Mouse (Mus musculus) heart, adult 18-20 months (tissue): ENCODE measurements around the gene Gm10295. TPM values are rescaled to one million over a fixed set of nuclear protein-coding genes. Genes with fewer than 3 reads are reported as not detected.
A peak's percentile ranks its signal among the peaks of the same experiment; 100 is the strongest.

Experiments used
- DNase-seq, 2 experiments: peaks; one replicate each; pipeline ENCODE4 v3.0.0; 2021 to 2022; ENCODE audit warnings: mixed read lengths in 1 of 2
- total RNA-seq, 2 experiments: library from RNA; stranded (reverse); gene quantifications; 2 replicates each; pipeline ENCODE4 v1.2.3; 2021

Gene Gm10295
- total RNA-seq, 2 experiments from 2014 or later: not detected

GRCm38 (mm10) chr7:71355596-71355995, 4.3 kb upstream of the Gm10295 start:
- peak in 1 of 2 experiments; percentile 20 for DNase-seq

GRCm38 (mm10) chr7:71348922-71349321, 2.4 kb downstream of the Gm10295 start:
- DNase-seq: no peak

- no peak for DNase-seq
These were observed 26.2 kb downstream of the Gm10295 start for GRCm38 (mm10) chr7:71324919-71325583.

- no peak for DNase-seq
These were observed 38.0 kb downstream of the Gm10295 start for GRCm38 (mm10) chr7:71313148-71313765.

GRCm38 (mm10) chr7:71312375-71312774, 38.9 kb downstream of the Gm10295 start:
- DNase-seq: no peak

GRCm38 (mm10) chr7:71311411-71311810, 39.9 kb downstream of the Gm10295 start:
- DNase-seq: peak; percentile 56 to 79

- DNase-seq: no peak
These were observed 43.2 kb downstream of the Gm10295 start for GRCm38 (mm10) chr7:71308051-71308450.

GRCm38 (mm10) chr7:71302714-71303113, 48.6 kb downstream of the Gm10295 start:
- no peak for DNase-seq
